Comparison of ENCODE assay signal across 8 mouse cellular contexts in the genomic region with DNA sequence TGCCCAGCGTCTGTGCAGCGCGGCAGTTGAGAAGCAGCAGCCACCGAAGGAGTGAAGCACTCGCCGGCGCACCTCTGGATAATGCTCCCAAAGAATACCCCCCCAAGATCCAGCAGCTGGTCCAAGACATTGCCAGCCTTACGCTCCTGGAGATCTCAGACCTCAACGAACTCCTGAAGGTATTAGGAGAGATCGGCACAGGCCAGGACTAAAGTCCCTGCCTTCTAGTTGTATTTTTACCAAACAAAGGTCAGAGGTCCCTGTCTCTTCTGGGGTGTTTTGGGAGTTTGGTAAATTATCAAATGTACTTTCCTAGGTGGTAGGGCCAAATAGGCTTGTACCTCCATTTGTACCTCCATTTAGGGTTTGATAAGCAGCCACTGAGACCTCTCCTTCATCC. TPM values are rescaled to one million over a fixed set of nuclear protein-coding genes. Genes with fewer than 3 reads are reported as not detected.
A peak's percentile ranks its signal among the peaks of the same experiment; 100 is the strongest.
DNase-seq lines count a peak whose midpoint lies in the region; ATAC-seq and TF ChIP-seq lines count a peak whose summit lies in the region.

No protein-coding gene starts in this region.

- ATAC-seq in embryonic facial prominence, embryonic 15.5 days (ENCODE audit: insufficient number of reproducible peaks, low FRiP score, low TSS enrichment, low read depth): no peak
- no peak for ATAC-seq in kidney, embryonic 16.5 days (ENCODE audit: low FRiP score, low TSS enrichment)

- peak overlapping the region; percentile 91 for H3K9ac ChIP-seq in embryonic facial prominence, embryonic 15.5 days
- peak overlapping the region; percentile 93 for H3K9ac ChIP-seq in kidney, embryonic 16.5 days (replicated peaks; ENCODE audit: low read length)

- TF ChIP-seq CTCF in layer of hippocampus, adult 2 months (conservative IDR thresholded peaks at IDR 0.05): no peak

- H3K4me2 ChIP-seq in embryonic facial prominence, embryonic 15.5 days (replicated peaks): peak overlapping the region; percentile 83
- H3K4me2 ChIP-seq in kidney, embryonic 16.5 days (replicated peaks; ENCODE audit: low read depth, low read length): peak overlapping the region; percentile 92
- peak overlapping the region; percentile 92 for H3K4me2 ChIP-seq in myocyte (ENCODE audit: low read depth)

- 5% methylated on average over 10 of the region's 10 CpGs for WGBS in embryonic facial prominence, embryonic 15.5 days
- WGBS in kidney, embryonic 16.5 days: 7% methylated on average over 10 of the region's 10 CpGs

- no peaks in the 10 kb centered on the region for H3K9me3 ChIP-seq in embryonic facial prominence, embryonic 15.5 days (replicated peaks)
- H3K9me3 ChIP-seq in kidney, embryonic 16.5 days (ENCODE audit: low read length): no peaks in the 10 kb centered on the region

- H3K4me1 ChIP-seq in embryonic facial prominence, embryonic 15.5 days: peaks cover 28% of the 10 kb centered on the region
- H3K4me1 ChIP-seq in kidney, embryonic 16.5 days (ENCODE audit: insufficient read depth, low read length): peaks cover 26% of the 10 kb centered on the region

- no peak for DNase-seq in layer of hippocampus, adult 2 months (ENCODE audit: low spot score in 2 of 2)
- DNase-seq in layer of hippocampus, postnatal 14 days (ENCODE audit: low spot score in 2 of 2): no peak
- no peak for DNase-seq in layer of hippocampus, postnatal 10 days (ENCODE audit: low spot score in 2 of 2)
- no peak for DNase-seq in right cerebral cortex, adult 2 months (ENCODE audit: low spot score in 2 of 2)
- no peak for DNase-seq in gastrocnemius, postnatal 36 days

- no peak for TF ChIP-seq POLR2A in myocyte (IDR thresholded peaks at IDR 0.05; ENCODE audit: insufficient read length, low read depth)

- H3K27ac ChIP-seq in layer of hippocampus, adult 2 months: peak overlapping the region; percentile 95
- peak overlapping the region; percentile 88 for H3K27ac ChIP-seq in embryonic facial prominence, embryonic 15.5 days (replicated peaks)
- peak overlapping the region; percentile 81 for H3K27ac ChIP-seq in kidney, embryonic 16.5 days (ENCODE audit: low read length)

- H3K36me3 ChIP-seq in embryonic facial prominence, embryonic 15.5 days: peaks cover 60% of the 10 kb centered on the region
- peaks cover 50% of the 10 kb centered on the region for H3K36me3 ChIP-seq in kidney, embryonic 16.5 days (ENCODE audit: insufficient read depth, low read length)
- peaks cover 28% of the 10 kb centered on the region for H3K36me3 ChIP-seq in myocyte (ENCODE audit: control insufficient read depth, insufficient read depth)

- peaks cover 24% of the 10 kb centered on the region for H3K79me2 ChIP-seq in myocyte (ENCODE audit: control insufficient read depth, insufficient read depth)

- peak overlapping the region; percentile 99 for H3K4me3 ChIP-seq in layer of hippocampus, adult 2 months
- peak overlapping the region; percentile 99 for H3K4me3 ChIP-seq in embryonic facial prominence, embryonic 15.5 days (replicated peaks)
- H3K4me3 ChIP-seq in kidney, embryonic 16.5 days (ENCODE audit: low read length): peak overlapping the region; percentile 96
- H3K4me3 ChIP-seq in myocyte: peak overlapping the region; percentile 91

- intact Hi-C loops in gastrocnemius, postnatal 36 days (cut with DNase I): no loop called here

- peak overlapping the region; percentile 90 for H3ac ChIP-seq in myocyte (ENCODE audit: control insufficient read depth, insufficient read length)

- H3K27me3 ChIP-seq in embryonic facial prominence, embryonic 15.5 days: no peaks in the 10 kb centered on the region
- H3K27me3 ChIP-seq in kidney, embryonic 16.5 days (ENCODE audit: insufficient read depth, low read length): no peaks in the 10 kb centered on the region
- H3K27me3 ChIP-seq in myocyte (ENCODE audit: control insufficient read depth, insufficient read depth, insufficient read length): no peaks in the 10 kb centered on the region

TF ChIP-seq in myocyte, 11 proteins besides CTCF, POLR2A, EP300 and RAD21:
- TF ChIP-seq MYOG (IDR thresholded peaks at IDR 0.05; ENCODE audit: control insufficient read depth in 1 of 3, insufficient read depth in 1 of 3, insufficient read length in 2 of 3, low read depth in 2 of 3) (no peak), SRF (IDR thresholded peaks at IDR 0.05; ENCODE audit: control insufficient read depth, insufficient read length, low read depth) (no peak)
TF ChIP-seq in myocyte: peak in this region for 0.

RNA-seq across cellular contexts. Expression of gene Mrpl12, which starts 0.8 kb away (rescaled TPM):
- 10 to 100 TPM; 63.2 to 68.1 TPM for total RNA-seq in layer of hippocampus, adult 2 months (2021)
- total RNA-seq in layer of hippocampus, postnatal 14 days (2021): 10 to 100 TPM; 71.3 to 73.5 TPM
- 118 and 126 TPM in 2 replicates for polyA plus RNA-seq in embryonic facial prominence, embryonic 15.5 days (2015; fragmentation: Nextera tagmentation; extraction: Ambion mirVana)
- polyA plus RNA-seq in kidney, embryonic 16.5 days (2015; fragmentation: Nextera tagmentation; extraction: Ambion mirVana): 176 and 177 TPM in 2 replicates
- polyA plus RNA-seq in myocyte (2012; fragmentation: generic; extraction: Trizol): 218 TPM
- 10 to 100 TPM; 76.4 to 82.3 TPM for total RNA-seq in layer of hippocampus, postnatal 10 days (2021)
- 100 to 1,000 TPM; 142 to 144 TPM for total RNA-seq in gastrocnemius, postnatal 36 days (2021)

RNA-seq across cellular contexts. Expression of gene Slc25a10, which starts 6.4 kb away (rescaled TPM):
- total RNA-seq in layer of hippocampus, adult 2 months (2021): 10 to 100 TPM; 19.8 to 22.3 TPM
- total RNA-seq in layer of hippocampus, postnatal 14 days (2021): 10 to 100 TPM; 25.6 to 27.2 TPM
- 47.3 and 53.6 TPM in 2 replicates for polyA plus RNA-seq in embryonic facial prominence, embryonic 15.5 days (2015; fragmentation: Nextera tagmentation; extraction: Ambion mirVana)
- polyA plus RNA-seq in kidney, embryonic 16.5 days (2015; fragmentation: Nextera tagmentation; extraction: Ambion mirVana): 120 and 123 TPM in 2 replicates
- 43.8 TPM for polyA plus RNA-seq in myocyte (2012; fragmentation: generic; extraction: Trizol)
- total RNA-seq in layer of hippocampus, postnatal 10 days (2021): 10 to 100 TPM; 24.5 to 25.8 TPM
- total RNA-seq in gastrocnemius, postnatal 36 days (2021): 1 to 10 TPM; 3.7 to 4.5 TPM

RNA-seq across cellular contexts. Expression of gene Arl16, which starts 17.8 kb away (rescaled TPM):
- total RNA-seq in layer of hippocampus, adult 2 months (2021): 10 to 100 TPM; 52.0 to 54.8 TPM
- total RNA-seq in layer of hippocampus, postnatal 14 days (2021): 10 to 100 TPM; 56.7 to 61.6 TPM
- polyA plus RNA-seq in embryonic facial prominence, embryonic 15.5 days (2015; fragmentation: Nextera tagmentation; extraction: Ambion mirVana): 57.1 and 57.8 TPM in 2 replicates
- polyA plus RNA-seq in kidney, embryonic 16.5 days (2015; fragmentation: Nextera tagmentation; extraction: Ambion mirVana): 46.5 and 50.4 TPM in 2 replicates
- polyA plus RNA-seq in myocyte (2012; fragmentation: generic; extraction: Trizol): 15.6 TPM
- 10 to 100 TPM; 57.9 to 61.5 TPM for total RNA-seq in layer of hippocampus, postnatal 10 days (2021)
- total RNA-seq in gastrocnemius, postnatal 36 days (2021): 1 to 10 TPM; 4.8 to 6.3 TPM

RNA-seq across cellular contexts. Expression of gene Ccdc137, which starts 27.3 kb away (rescaled TPM):
- total RNA-seq in layer of hippocampus, adult 2 months (2021): 10 to 100 TPM; 20.0 to 32.3 TPM
- 10 to 100 TPM; 22.5 to 22.7 TPM for total RNA-seq in layer of hippocampus, postnatal 14 days (2021)
- polyA plus RNA-seq in embryonic facial prominence, embryonic 15.5 days (2015; fragmentation: Nextera tagmentation; extraction: Ambion mirVana): 32.4 and 38.5 TPM in 2 replicates
- polyA plus RNA-seq in kidney, embryonic 16.5 days (2015; fragmentation: Nextera tagmentation; extraction: Ambion mirVana): 40.6 and 43.9 TPM in 2 replicates
- polyA plus RNA-seq in myocyte (2012; fragmentation: generic; extraction: Trizol): 11.4 TPM
- total RNA-seq in layer of hippocampus, postnatal 10 days (2021): 10 to 100 TPM; 26.5 to 27.8 TPM
- total RNA-seq in gastrocnemius, postnatal 36 days (2021): 1 to 10 TPM; 4.1 to 6.2 TPM

RNA-seq across cellular contexts. Expression of gene Oxld1, which starts 27.4 kb away (rescaled TPM):
- total RNA-seq in layer of hippocampus, adult 2 months (2021): 10 to 100 TPM; 17.7 to 19.0 TPM
- total RNA-seq in layer of hippocampus, postnatal 14 days (2021): 10 to 100 TPM; 14.5 to 15.9 TPM
- 14.0 and 15.5 TPM in 2 replicates for polyA plus RNA-seq in embryonic facial prominence, embryonic 15.5 days (2015; fragmentation: Nextera tagmentation; extraction: Ambion mirVana)
- 15.4 and 15.9 TPM in 2 replicates for polyA plus RNA-seq in kidney, embryonic 16.5 days (2015; fragmentation: Nextera tagmentation; extraction: Ambion mirVana)
- 17.4 TPM for polyA plus RNA-seq in myocyte (2012; fragmentation: generic; extraction: Trizol)
- 10 to 100 TPM; 10.4 to 10.5 TPM for total RNA-seq in layer of hippocampus, postnatal 10 days (2021)
- total RNA-seq in gastrocnemius, postnatal 36 days (2021): 10 to 100 TPM; 21.4 to 25.6 TPM

Comparison
In these comparisons a context has a peak if more than half of its experiments do, and no peak if none do; other contexts are left out.
1. RNA of gene Arl16, which starts 17.8 kb away (total RNA-seq): 56.7 to 61.6 TPM in layer of hippocampus, postnatal 14 days, 57.9 to 61.5 TPM in layer of hippocampus, postnatal 10 days and 52.0 to 54.8 TPM in layer of hippocampus, adult 2 months; 4.8 to 6.3 TPM in gastrocnemius, postnatal 36 days; every median in the first group is over 4 times any median in the second.
2. Peak in every context shown above with its lines, with median percentiles within 50 percentile points of each other: H3K27ac ChIP-seq, H3K4me3 ChIP-seq and H3K4me2 ChIP-seq.